Mouse (Mus musculus) c-Kit-positive CD71-positive TER-119-negative erythroid progenitor cells, embryonic 14.5 days (primary cell): ENCODE measurements at regions not wholly inside any gene's neighbourhood (a gene's known extent, or its start where the extent isn't known, plus 50 kb on each side); places are given as distances from the start of the nearest gene placed in this dataset.

Source experiments
- DNase-seq: peaks from one replicate; pipeline ENCODE4 v3.0.0-alpha.2; 2013; ENCODE audit warnings: low read depth

DNA sequence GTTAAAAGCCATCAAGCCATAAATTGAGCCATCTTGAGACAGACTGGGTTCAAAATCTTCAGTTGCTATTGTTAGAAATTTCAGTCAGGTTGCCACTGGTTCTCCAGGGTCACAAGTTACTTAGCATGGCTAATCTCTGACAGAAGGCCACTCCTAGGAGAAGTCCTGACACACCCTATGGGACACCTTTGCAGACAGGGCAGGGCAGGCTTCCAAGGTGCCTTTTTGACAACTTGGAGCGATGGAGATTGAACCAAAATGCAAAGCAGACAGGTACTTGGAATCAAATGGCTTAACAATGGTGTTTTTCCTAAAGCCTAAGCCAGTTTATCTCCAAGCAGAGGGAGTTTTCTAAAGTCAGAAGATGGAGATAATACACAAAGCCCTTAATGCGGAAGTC, 90.7 kb upstream of the Tbx3 start:
- DNase-seq = no peak

DNA sequence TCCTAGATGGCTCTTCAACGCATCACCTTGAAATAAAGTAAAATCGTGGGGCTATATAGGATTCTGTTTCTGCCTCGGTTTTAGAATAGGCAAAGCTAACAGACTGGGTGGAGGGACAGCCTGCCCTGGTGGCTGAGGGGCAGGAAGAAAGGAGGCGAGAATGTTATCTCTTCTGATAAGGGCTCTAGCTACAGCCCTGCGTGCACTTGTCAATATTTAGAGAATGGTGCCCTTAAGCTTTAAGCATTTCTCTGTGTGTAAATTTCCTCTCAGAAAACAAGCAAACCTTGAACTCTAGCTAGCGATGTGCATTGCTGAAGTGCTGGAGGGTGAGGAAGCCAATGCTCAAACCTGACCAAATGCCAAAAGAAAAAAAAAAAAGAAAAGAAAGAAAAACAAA, 90.1 kb upstream of the Tbx3 start:
- DNase-seq = no peak

DNA sequence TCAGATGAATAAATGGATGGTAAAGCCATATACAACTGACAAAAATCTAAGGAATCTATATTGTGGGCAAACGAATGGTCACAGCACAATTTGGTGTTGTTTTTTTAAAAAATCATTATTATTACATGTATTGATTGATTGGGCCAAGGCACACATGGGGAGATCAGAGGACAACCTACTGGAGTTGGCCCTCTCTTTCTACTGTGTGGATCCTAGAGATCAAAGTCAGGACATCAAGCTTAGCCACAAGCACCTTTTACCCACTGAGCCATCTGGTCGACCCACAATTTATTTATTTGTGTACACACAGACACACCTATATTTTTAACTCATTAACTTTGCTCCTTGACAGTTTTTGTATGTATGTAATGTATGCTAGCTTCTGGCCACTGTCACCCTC, 89.7 kb upstream of the Tbx3 start:
- no peak for DNase-seq

DNA sequence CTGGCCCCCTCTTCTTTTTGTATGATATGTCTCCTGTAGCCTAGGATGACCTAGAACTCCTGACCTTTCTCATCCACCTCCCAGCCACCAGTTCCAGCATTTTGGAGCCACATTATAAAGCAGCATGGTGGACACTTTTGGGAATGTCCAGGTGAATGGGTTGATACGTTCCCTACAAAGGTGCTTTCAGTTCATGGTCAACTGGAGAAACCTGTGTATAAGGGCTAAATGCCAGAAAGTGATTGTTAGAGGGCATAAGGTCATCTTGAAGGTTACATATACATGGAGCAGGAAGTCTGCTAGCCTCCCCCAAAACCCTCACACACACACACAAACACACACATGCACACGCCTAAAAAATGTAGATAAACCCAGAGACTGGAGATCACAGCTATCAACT, 86.1 kb upstream of the Tbx3 start:
- no peak for DNase-seq

DNA sequence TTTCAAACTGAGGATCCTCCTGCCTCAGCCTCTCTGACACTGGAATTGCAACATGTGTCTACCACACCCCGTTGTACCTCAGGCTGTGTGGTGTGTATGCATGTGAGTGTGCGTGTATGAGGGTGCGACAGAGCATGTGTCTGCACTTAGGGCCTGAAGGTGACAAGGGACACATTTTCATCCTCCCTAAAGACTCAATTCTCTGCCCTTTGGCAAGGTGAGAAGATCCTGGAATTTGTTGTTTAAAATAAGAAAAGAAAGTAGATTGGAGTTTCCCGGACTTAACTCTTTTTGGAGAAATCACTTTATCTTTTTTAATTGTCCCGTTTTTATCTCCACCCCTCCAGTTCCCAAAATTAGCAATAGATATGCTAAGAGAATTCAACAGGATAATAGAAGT, 85.6 kb upstream of the Tbx3 start:
- DNase-seq = no peak

DNA sequence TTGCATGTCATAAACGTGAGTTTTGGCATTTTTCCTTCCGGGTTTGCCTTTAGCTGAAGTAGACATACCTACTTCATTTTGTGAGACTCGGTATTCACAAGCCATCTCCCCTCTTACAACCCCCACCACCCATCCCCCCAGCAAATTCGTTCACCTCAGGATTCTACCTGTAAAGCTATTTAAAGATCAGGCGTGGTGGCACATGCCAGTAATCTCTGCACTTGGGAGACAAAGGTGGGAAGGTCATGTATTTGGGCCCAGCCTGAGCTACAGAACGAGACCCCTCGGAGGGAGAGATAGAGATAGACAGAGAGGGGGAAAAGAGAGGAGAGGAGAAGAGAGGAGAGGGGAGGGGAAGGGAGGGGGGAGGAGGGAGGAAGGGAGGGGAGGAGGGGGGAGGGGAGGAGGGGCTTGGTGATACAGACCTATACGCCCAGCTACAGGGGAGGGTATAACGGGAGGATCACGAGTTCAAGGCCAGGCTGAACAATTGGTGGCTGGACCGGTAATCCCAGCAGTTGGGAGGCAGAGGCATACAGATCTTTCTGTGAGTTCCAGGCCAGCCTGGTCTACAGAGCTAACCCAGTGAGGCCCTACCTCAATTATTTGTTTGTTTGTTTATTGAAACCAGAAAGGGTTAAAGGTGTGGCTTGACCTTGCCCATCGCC, 83.9 kb upstream of the Tbx3 start:
- DNase-seq = no peak

DNA sequence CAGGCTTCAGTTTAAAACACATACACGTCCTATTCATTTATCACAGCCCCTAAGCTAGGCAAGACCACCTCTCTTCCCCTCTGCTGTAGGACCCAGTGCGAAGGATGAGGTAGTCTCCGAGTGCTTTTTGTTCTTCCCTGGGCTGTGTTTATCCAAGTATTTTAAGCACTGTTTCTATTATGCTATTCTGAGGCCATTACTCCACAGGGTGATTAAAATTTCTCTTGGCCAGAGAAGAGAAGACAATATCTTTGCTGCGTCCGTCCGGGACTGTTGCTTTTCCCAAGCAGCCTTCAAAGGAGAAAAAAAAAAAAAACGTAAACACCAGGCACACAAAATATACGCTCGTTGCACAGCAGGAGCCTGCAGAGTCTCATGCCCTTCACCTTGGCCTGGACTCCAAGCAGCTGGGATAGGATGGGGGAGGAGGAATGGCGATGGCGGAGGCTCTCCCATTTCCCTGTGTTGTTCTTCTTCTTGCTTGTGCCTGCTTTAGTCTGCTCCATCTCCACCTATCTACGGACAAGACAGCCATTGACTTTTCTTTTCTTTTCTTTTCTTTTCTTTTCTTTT, 83.1 kb upstream of the Tbx3 start:
- no peak for DNase-seq

DNA sequence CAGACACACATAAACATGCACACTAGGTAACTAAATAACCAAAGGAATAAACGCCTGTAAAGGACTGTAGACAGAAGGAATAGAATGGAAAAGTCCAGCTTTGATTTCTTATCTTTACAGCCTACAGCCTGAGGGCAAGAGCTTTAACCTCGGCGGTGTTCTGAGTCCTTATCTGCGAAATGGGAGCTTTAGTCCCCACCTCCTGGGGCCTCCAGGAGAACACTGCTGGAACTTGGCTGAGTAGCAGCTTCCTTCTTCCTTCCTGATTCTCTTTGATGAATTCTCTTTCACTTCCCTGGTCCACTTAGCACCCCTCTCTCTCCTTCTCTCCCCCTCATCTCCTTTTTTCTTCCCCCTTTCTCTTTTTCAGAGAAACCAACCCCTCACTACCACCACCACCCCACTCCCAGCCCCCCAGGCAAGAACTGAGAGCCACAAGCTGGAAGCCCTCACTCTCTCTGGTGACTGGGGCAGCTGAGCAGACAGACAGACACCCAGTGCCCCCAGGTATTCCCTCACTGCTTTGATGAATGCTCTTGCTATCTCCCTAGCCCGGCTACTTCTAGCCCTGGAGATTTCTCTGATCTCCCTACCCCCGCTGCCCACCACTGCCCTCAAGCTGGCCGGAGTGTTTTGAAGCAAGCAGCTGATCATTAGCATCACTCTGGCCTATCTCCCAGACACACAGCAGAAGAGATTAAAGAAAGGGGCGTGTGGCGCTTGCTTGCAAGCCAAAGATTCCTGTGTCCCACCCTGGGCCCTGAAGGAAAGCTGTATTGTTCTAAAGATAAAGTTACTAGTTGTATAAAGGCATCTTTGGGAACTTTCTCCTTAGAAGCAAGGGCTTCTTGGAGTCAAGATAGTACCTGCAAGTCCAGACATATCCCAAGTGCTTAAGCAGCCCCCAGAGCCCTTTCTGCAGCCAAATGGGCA, 81.9 kb upstream of the Tbx3 start:
- DNase-seq = no peak

DNA sequence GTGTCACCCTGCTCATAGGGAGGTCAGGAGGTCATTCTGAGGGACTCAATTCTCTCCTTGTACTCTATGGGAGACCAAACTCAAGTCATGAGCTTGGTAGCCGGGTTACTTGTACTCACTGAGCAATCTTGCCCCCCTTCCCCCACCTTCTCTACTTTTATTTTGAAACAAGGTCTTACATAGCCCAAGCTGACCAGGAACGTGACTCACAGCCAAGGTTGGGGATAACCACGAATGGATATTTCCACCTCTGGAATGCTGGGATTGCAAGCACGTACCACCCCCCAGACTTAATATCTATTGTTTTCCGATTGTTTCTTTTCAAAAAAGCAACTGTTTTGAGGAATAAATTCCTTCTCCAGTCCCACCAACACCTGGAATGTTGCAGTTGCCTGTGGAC, 79.2 kb upstream of the Tbx3 start:
- DNase-seq = no peak

DNA sequence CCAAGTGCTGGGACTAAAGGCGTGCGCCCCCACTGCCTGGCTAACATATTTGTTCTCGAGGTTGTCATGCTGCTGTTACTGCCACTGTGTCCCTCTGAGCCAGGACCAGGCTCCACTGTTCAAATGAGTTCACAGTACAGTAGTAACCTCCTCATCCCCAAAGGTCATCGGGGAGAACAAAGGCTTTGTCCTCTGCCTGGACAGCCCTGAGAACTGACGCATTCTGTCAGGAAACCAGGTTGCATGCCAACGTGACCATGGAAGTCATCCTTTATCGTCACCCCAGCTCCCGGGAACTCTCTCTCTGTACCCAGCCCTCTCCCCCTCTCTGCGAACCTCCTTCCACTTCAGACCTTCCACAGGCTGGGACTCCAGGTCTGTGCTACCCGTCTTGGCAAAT, 77.6 kb upstream of the Tbx3 start:
- DNase-seq = no peak

DNA sequence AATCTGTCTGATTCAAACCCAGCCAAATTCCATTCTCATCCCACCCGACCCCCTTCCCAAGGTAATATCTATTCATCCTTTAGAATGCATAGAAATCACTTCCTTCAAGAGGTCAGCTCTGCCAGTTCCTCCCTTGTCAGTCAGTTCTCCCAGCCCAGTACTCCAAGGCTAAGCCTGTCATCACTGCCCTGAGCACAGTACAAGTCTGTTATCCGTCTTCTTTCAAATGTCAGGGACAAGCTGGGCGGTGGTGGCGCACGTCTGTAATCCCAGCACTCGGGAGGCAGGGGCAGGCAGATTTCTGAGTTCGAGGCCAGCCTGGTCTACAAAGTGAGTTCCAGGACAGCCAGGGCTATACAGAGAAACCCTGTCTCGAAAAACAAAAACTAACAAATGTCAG, 75.9 kb upstream of the Tbx3 start:
- DNase-seq = no peak

DNA sequence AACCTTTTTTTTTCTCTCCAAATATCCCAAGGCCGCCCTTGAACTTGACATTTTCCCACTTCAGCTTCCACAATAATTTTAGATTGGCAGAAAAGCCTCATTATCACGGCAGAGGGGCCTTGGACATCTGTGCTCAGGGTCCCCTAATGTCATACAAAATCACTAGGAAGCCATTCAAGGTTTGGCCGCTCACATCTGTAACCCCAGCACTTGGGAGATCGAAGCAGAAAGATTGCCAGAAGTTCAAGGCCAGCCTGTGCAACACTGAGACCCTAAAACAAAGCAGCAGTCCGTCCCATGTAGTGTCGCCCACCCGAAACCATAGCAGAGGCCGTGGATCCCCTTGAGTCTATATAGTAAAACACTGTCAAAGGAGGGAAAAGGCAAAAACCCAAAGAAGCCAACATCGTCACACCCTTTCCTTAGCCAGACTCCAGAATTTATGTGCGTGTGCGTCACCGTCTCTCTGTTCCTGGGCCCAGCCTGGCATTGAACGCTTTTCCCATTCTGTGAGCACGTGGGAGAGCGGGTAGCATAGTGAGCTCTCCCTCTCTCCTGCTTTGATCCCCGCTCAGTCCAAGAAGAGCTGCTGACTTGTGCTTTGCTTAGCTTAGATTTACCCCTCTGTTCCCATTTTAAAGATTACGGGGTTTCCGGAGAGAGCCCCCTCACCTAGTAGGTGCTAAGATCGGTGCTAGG, 74.0 kb upstream of the Tbx3 start:
- DNase-seq = no peak

DNA sequence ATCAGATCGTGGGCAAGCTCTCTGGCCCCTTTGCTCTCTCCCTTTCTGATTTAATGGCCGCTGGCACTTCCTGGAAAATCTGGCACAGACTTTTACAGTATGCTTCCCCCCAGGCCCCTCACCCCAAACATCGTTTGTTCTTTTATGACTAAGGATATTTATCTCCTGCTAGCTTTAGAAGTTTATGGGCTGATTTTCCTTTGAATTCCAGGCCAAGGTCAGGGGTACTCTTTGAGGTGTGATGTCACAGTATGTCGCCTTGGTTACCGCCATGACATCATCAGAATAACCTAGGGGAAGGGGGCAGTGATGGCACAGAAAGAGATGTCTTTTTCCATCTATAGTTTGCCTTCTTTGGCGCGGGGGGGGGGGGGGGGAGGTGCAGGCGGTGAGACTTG, 73.5 kb upstream of the Tbx3 start:
- no peak for DNase-seq

DNA sequence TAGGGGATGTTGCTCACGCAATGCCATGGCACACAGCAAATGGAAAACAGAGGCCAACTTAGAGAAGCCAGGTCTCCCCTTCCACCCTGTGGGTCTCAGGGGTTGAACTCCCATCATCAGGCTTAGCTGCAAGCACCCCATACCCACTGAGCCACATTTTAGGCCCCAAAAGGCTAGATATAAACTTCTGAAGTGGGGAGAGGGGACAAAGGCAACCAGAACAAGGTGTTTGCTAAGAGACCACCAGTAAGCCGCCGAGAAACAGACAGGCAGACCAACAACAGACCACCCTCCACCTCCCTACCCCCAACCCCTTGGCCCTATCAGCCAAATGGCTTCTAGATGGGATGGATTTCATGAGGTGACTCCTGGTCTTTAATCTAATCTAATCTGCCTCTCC, 72.9 kb upstream of the Tbx3 start:
- DNase-seq = no peak

DNA sequence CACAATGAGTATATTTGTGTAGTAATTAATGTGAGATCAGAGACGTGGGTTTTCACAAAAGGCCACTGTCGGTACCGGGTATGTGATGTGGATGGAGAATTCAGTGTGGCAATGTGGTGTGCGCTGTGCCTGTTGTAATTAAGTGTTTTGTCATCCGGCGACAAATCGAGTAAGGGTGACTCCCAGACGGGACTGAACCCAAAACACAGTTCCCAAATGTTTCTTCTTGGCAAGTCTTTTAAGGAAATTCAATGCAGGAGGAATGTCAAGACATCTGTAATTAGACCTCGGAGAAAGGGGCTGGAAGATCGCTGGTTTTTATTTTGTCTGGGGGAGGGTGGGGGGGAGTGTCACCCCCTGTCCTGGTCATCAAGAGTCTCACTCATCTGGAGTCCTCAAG, 72.3 kb upstream of the Tbx3 start:
- no peak for DNase-seq

DNA sequence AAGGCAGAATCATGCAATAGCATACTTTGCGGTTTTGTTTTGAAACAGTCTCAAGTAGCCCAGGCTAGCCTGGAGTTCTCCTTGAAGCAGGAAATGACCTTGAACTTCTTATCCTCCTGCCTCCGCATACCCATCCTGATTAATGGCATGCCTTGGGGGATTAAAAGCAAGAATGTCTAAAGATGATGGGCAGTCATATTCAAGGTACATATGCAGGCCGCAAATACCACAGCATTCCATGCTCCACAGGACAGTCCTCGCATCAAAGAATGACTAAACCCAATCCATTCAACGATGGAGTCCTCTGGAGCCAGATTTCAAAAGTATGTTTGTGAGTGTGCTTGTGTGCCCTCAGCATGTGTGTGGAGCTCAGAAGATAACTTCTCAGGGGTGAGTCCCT, 69.1 kb upstream of the Tbx3 start:
- DNase-seq = no peak

DNA sequence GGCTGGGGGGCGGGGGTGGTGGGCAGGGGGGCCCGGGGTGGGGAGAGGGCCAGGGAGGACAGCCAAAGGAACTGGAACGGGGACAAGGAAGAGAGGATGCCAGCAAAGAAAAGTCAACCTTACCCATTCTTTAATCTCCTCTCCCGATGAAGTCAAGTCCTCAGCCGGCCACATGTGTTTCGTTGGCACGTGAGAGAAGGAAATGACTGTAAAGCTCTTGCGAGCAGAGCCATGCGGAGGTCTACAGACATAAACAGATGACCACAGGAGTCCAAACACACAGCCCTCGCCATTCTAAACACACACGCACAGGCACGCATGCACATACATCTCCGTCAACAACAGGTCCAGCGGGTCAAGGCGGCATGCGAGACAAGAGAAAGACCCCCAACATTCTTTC, 68.5 kb upstream of the Tbx3 start:
- no peak for DNase-seq

DNA sequence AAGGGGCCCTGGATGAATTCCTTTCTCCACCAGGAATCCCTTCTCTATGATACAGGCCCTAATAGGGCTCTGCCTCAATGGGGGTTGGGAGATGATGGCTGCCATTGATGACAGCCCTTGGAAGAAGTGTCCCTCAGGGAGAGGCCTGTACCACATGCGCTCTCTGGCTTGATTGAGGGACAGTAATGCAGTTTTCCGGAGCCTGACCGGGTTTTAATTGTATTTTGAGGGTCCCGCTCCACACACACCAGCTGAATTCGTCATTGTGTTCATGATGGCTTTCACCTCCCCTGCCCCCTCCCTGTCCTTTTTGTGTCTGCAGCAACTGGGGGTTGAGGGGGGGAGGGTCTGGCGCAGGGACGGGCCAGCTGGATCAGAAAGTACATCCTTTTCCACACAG, 65.0 kb upstream of the Tbx3 start:
- DNase-seq = no peak

DNA sequence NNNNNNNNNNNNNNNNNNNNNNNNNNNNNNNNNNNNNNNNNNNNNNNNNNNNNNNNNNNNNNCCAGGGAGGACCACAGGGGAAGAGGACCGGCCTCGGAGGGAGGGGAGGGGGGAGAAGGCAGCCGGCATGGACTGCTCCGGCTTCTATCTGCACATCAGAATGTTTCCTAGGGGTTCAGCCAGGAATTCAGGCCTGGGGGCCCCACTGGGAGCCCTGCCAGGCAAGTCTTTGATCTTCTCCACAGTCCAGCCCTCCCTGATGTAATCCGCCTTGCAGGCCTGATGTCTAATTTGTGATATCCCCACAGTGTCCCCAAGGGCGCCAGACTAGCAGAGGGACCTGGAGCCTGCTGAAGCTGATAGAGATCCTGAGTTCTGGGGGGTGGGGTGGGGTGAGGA, 57.1 kb upstream of the Tbx3 start:
- DNase-seq = no peak

DNA sequence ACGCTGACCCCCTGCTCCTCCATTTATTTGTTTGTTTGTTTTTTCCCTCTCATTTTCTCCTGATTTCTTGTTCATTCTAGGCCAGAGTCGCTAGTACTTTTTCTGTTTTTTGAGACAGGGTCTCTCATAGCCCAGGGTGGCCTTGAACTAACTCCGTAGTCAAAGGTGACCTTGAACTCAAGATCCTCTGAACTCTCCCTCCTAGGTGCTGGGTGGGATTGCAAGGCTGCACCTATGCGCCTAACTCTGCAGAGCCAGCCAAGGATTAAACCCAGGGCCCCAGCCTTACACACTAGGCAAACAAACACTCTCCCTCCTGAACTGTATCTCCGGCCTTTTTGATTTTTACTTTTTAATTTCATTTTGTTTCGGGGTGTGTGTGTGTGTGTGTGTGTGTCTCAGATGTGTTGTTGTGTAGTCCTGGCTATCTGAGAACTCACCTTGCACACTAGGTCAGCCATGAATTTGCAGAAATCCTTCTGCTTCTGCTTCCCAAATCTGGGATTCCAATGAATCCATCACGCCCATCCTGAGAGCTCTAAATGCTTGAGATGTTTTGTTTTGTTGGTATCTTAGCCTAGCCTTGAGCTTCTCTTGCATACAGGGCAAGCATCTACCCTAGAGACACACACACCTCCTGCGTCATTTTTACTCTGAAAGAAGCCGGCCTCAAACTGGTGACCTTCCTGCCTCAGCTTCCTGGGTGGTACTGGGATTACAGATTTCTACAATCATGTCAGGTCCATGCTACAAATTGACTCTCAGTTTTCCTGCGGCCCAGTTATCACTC, 56.3 kb upstream of the Tbx3 start:
- DNase-seq = no peak

DNA sequence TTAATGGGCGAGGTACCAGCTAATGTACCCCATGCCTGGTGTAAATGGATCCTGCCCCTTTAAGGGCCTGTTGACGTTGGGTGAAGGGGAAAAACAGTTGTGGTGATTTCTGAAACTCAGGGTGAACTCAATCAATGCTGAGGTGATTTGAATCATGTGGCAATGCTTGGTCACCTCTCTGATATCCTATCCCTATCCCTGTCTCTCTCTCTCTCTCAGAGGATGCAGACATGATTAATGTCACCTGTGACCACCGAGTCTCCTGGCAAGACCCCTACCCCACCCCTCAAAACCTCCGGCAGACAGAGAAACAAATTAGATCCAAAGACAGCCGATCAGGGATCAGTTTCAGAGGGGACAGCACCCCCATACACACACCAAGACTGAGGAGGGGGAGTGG, 54.8 kb upstream of the Tbx3 start:
- no peak for DNase-seq

DNA sequence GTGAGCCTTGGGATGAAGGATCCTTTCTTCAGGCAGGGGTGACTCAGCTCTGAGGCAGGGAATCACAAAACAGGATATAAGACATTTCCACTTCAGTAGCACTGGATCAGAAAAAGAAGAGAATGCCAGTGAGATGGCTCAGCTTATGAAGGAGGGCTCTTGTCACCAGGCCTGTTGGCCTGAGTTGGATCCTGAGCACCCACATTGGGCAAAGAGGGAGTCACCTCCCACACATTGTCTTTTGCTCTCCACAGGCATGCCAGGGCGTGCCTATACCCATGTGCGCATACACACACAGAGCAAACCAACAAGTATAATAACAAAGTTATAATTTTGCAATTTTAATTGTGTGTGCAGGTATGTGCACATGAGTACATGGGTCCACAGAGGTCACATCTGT, 52.6 kb upstream of the Tbx3 start:
- DNase-seq = no peak
